Mouse (Mus musculus): Measurements from ENCODE around the gene Abhd2.

Gene Abhd2

GRCm38 (mm10) chr7:79333419-79333818 lies 60.4 kb downstream of the Abhd2 start:
- no peak for DNase-seq

GRCm38 (mm10) chr7:79336362-79336910 lies 63.4 kb downstream of the Abhd2 start:
- no peak for DNase-seq

- peak; percentile 57 for DNase-seq
These were observed 72.9 kb downstream of the Abhd2 start for GRCm38 (mm10) chr7:79345902-79346301.

GRCm38 (mm10) chr7:79346555-79347075 lies 73.6 kb downstream of the Abhd2 start:
- DNase-seq, result no peak

GRCm38 (mm10) chr7:79347108-79347813 lies 74.3 kb downstream of the Abhd2 start:
- DNase-seq, result no peak

- DNase-seq, result no peak
These were observed 75.8 kb downstream of the Abhd2 start for GRCm38 (mm10) chr7:79348816-79349215.

GRCm38 (mm10) chr7:79349738-79350386 lies 76.9 kb downstream of the Abhd2 start:
- peak; percentile 80 for DNase-seq

- DNase-seq, result no peak
These were observed 85.6 kb downstream of the Abhd2 start for GRCm38 (mm10) chr7:79358350-79359182.

GRCm38 (mm10) chr7:79359183-79359435 lies 86.1 kb downstream of the Abhd2 start:
- DNase-seq, result no peak

GRCm38 (mm10) chr7:79360056-79360455 lies 87.1 kb downstream of the Abhd2 start:
- DNase-seq, result no peak

GRCm38 (mm10) chr7:79362208-79362607 lies 89.2 kb downstream of the Abhd2 start:
- DNase-seq, result no peak

- no peak for DNase-seq
These were observed 89.8 kb downstream of the Abhd2 start for GRCm38 (mm10) chr7:79362830-79363229.

GRCm38 (mm10) chr7:79363370-79364043 lies 90.5 kb downstream of the Abhd2 start:
- DNase-seq, result peak; percentile 58

GRCm38 (mm10) chr7:79368664-79369063 lies 95.7 kb downstream of the Abhd2 start:
- no peak for DNase-seq

GRCm38 (mm10) chr7:79369416-79369815 lies 96.4 kb downstream of the Abhd2 start:
- DNase-seq, result no peak

- DNase-seq, result peak; percentile 64
These were observed 98.4 kb downstream of the Abhd2 start for GRCm38 (mm10) chr7:79371321-79371879.

GRCm38 (mm10) chr7:79374017-79374416 lies 101.0 kb downstream of the Abhd2 start:
- no peak for DNase-seq

- DNase-seq, result no peak
These were observed 102.6 kb downstream of the Abhd2 start for GRCm38 (mm10) chr7:79375594-79375993.

GRCm38 (mm10) chr7:79376516-79377275 lies 103.7 kb downstream of the Abhd2 start:
- no peak for DNase-seq

GRCm38 (mm10) chr7:79386422-79387133 lies 113.6 kb downstream of the Abhd2 start, which contains the start of gene Rlbp1:
Gene Rlbp1, minus strand, starts transcription at chr7:79387048.
- DNase-seq, result no peak

- no peak for DNase-seq
These were observed 114.1 kb downstream of the Abhd2 start for GRCm38 (mm10) chr7:79387140-79387539.
